10 mouse cellular contexts compared by ENCODE assay signal in the genomic region with DNA sequence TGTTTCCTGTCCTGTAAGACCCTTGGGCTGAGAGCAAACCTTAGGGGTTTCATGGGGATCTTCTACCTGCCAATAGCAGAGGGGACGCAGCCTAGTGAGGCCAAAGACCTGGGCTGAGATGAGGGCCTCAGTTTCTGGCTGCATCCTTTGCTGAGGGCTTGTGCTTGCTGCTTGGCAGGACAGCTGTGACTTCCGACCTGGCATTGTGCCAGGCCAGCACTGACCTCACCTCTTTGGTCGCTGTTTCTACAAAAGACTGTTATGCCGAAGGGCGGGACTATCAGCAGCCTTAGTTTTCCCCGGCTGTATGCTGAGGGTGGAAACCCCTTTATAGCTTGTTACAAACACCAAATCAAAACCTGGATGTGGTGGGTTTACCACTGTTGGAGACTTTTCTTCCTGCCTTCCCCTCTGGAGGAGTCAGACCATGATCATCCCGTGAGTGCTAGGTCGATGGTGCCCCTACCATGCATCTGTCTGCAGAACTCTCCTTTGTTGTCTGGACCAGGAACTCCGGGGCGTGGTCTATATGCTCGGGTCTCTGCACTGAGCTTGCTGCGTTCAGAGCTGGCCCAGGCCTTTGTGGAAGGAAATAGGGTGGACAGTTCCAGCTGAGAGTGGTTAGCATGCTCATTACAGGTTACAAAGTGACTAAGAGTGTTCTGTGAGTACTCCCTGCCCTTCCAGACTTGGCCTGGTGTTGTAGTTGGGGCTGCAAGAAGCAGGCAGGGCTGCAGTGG. TPM values are rescaled to one million over a fixed set of nuclear protein-coding genes. Genes with fewer than 3 reads are reported as not detected.
A peak's percentile ranks its signal among the peaks of the same experiment; 100 is the strongest.
DNase-seq lines count a peak whose midpoint lies in the region; ATAC-seq and TF ChIP-seq lines count a peak whose summit lies in the region.
"Had no signal": no experiment of that assay in that cellular context is flagged by ENCODE, and none has a peak within 500 bp of the region (broad histone marks: within the 10 kb centered on the region; RNA-seq: fewer than 3 reads in every experiment).

No protein-coding gene starts in this region.

- WGBS in hindbrain, embryonic 13.5 days, result 69% methylated on average over 12 of the region's 12 CpGs
- 68% methylated on average over 12 of the region's 12 CpGs for WGBS in hindbrain, embryonic 16.5 days
- 81% methylated on average over 12 of the region's 12 CpGs for WGBS in limb, embryonic 11.5 days
- 67% methylated on average over 12 of the region's 12 CpGs for WGBS in forebrain, postnatal 0 days

- peaks cover 13% of the 10 kb centered on the region; the same call in 1 of the 2 replicates for H3K4me1 ChIP-seq in hindbrain, embryonic 13.5 days (replicated peaks)
- H3K4me1 ChIP-seq in hindbrain, embryonic 16.5 days (ENCODE audit: control insufficient read depth, insufficient read depth, low read depth, low read length), result peaks cover 5% of the 10 kb centered on the region; the same call in 1 of the 2 replicates
- H3K4me1 ChIP-seq in limb, embryonic 11.5 days (ENCODE audit: control insufficient read depth, insufficient read depth, low read length), result no peaks in the 10 kb centered on the region
- H3K4me1 ChIP-seq in forebrain, postnatal 0 days (ENCODE audit: insufficient read depth), result no peaks in the 10 kb centered on the region
- H3K4me1 ChIP-seq: neural tube, embryonic 12.5 days had no signal

- peak overlapping the region; percentile 35; the same call in 1 of the 2 replicates for H3K27ac ChIP-seq in hindbrain, embryonic 13.5 days
- no peak overlapping the region for H3K27ac ChIP-seq in hindbrain, embryonic 16.5 days (ENCODE audit: low read depth, low read length)
- H3K27ac ChIP-seq in limb, embryonic 11.5 days (replicated peaks; ENCODE audit: low read depth, low read length), result no peak overlapping the region
- no peak overlapping the region for H3K27ac ChIP-seq in forebrain, postnatal 0 days (ENCODE audit: low read depth, low read length)
- H3K27ac ChIP-seq: neural tube, embryonic 12.5 days had no signal

- intact Hi-C loops in gastrocnemius, postnatal 14 days (cut with DNase I; ENCODE audit: low total_unique reads), result no loop called here

- no peak for ATAC-seq in hindbrain, embryonic 13.5 days (ENCODE audit: low FRiP score)
- ATAC-seq in hindbrain, embryonic 16.5 days, result no peak
- ATAC-seq in limb, embryonic 11.5 days (ENCODE audit: insufficient number of reproducible peaks, low FRiP score, low TSS enrichment, low read depth), result no peak
- ATAC-seq in activated CD4-positive, CD25-positive, alpha-beta regulatory T cell, adult 4 months, result no peak
- no peak for ATAC-seq in forebrain, postnatal 0 days

- no peak overlapping the region for H3K4me2 ChIP-seq in hindbrain, embryonic 13.5 days
- no peak overlapping the region for H3K4me2 ChIP-seq in hindbrain, embryonic 16.5 days (ENCODE audit: low read length)
- H3K4me2 ChIP-seq in limb, embryonic 11.5 days (ENCODE audit: low read depth, severe bottlenecking), result no peak overlapping the region
- H3K4me2 ChIP-seq in forebrain, postnatal 0 days (ENCODE audit: low read depth), result no peak overlapping the region
- H3K4me2 ChIP-seq: neural tube, embryonic 12.5 days had no signal

- 0 out of 2 replicates have a peak, but pooled peaks cover under 1% of the 10 kb centered on the region for H3K9me3 ChIP-seq in hindbrain, embryonic 13.5 days
- no peaks in the 10 kb centered on the region for H3K9me3 ChIP-seq in hindbrain, embryonic 16.5 days (ENCODE audit: control insufficient read depth, low read length)
- no peaks in the 10 kb centered on the region for H3K9me3 ChIP-seq in limb, embryonic 11.5 days (ENCODE audit: control insufficient read depth, low read length)
- no peaks in the 10 kb centered on the region for H3K9me3 ChIP-seq in forebrain, postnatal 0 days (ENCODE audit: low read length)

- H3K36me3 ChIP-seq in hindbrain, embryonic 13.5 days, result peaks cover 14% of the 10 kb centered on the region
- H3K36me3 ChIP-seq in hindbrain, embryonic 16.5 days (ENCODE audit: control insufficient read depth, insufficient read depth, low read length), result 0 out of 2 replicates have a peak, but pooled peaks cover 3% of the 10 kb centered on the region
- peaks cover 33% of the 10 kb centered on the region for H3K36me3 ChIP-seq in limb, embryonic 11.5 days (ENCODE audit: control insufficient read depth, insufficient read depth, low read length)
- peaks cover 10% of the 10 kb centered on the region; the same call in 1 of the 2 replicates for H3K36me3 ChIP-seq in forebrain, postnatal 0 days (ENCODE audit: insufficient read depth)

- H3K9ac ChIP-seq in hindbrain, embryonic 13.5 days, result no peak overlapping the region
- H3K9ac ChIP-seq in hindbrain, embryonic 16.5 days (ENCODE audit: low read depth, low read length), result no peak overlapping the region
- H3K9ac ChIP-seq in limb, embryonic 11.5 days (ENCODE audit: low read length), result peak overlapping the region; percentile 12; the same call in 1 of the 2 replicates
- H3K9ac ChIP-seq in forebrain, postnatal 0 days, result no peak overlapping the region
- H3K9ac ChIP-seq: neural tube, embryonic 12.5 days had no signal

- TF ChIP-seq CTCF in forebrain, postnatal 0 days (IDR thresholded peaks at IDR 0.05; ENCODE audit: low read depth), result no peak

- no peak overlapping the region for H3K4me3 ChIP-seq in hindbrain, embryonic 13.5 days
- no peak overlapping the region for H3K4me3 ChIP-seq in hindbrain, embryonic 16.5 days (ENCODE audit: low read length)
- H3K4me3 ChIP-seq in limb, embryonic 11.5 days (ENCODE audit: low read depth, low read length), result no peak overlapping the region
- H3K4me3 ChIP-seq in forebrain, postnatal 0 days (ENCODE audit: low read depth, low read length), result no peak overlapping the region
- H3K4me3 ChIP-seq: erythroblast, embryonic 14.5 days; neural tube, embryonic 12.5 days had no signal

- DNase-seq in MN1 (ENCODE audit: low spot score), result peak; percentile 87
- peak; percentile 53 for DNase-seq in gastrocnemius, postnatal 14 days
- DNase-seq in limb, embryonic 11.5 days (ENCODE audit: low spot score), result no peak
- no peak for DNase-seq in thymus, adult 18-20 months
- DNase-seq in forebrain, postnatal 0 days, result no peak

- H3K27me3 ChIP-seq in hindbrain, embryonic 13.5 days, result no peaks in the 10 kb centered on the region
- H3K27me3 ChIP-seq in hindbrain, embryonic 16.5 days (replicated peaks; ENCODE audit: control insufficient read depth, insufficient read depth, low read length), result no peaks in the 10 kb centered on the region
- H3K27me3 ChIP-seq in limb, embryonic 11.5 days (ENCODE audit: control insufficient read depth, insufficient read depth, low read length), result no peaks in the 10 kb centered on the region
- no peaks in the 10 kb centered on the region for H3K27me3 ChIP-seq in forebrain, postnatal 0 days (ENCODE audit: insufficient read depth, low read length)
- H3K27me3 ChIP-seq: neural tube, embryonic 12.5 days had no signal

RNA-seq across cellular contexts. Expression of a gene that starts 15.5 kb away (rescaled TPM):
- 60.7 and 65.1 TPM in 2 replicates for polyA plus RNA-seq in hindbrain, embryonic 13.5 days (2015; fragmentation: Nextera tagmentation; extraction: Ambion mirVana)
- 52.0 and 59.4 TPM in 2 replicates for polyA plus RNA-seq in hindbrain, embryonic 16.5 days (2015; fragmentation: Nextera tagmentation; extraction: Ambion mirVana)
- total RNA-seq in gastrocnemius, postnatal 14 days (2021), result 10 to 100 TPM; 12.2 to 15.3 TPM
- polyA plus RNA-seq in limb, embryonic 11.5 days (2014; fragmentation: Nextera tagmentation; extraction: Ambion mirVana), result 273 and 276 TPM in 2 replicates
- polyA plus RNA-seq in activated CD4-positive, CD25-positive, alpha-beta regulatory T cell, adult 4 months (2017; shearing (Covaris generic)), result under 1 TPM; 0.13 to 0.29 TPM
- 38.2 and 60.3 TPM in 2 replicates for total RNA-seq in forebrain, postnatal 0 days (2014; rRNA removed)
- 47.1 and 50.9 TPM in 2 replicates for polyA plus RNA-seq in forebrain, postnatal 0 days (2015; fragmentation: Nextera tagmentation; extraction: Ambion mirVana)
- polyA plus RNA-seq: erythroblast, embryonic 14.5 days had no signal

Comparison
In these comparisons a context has a peak if more than half of its experiments do, and no peak if none do; other contexts are left out.
1. DNase-seq: peak in MN1 (single experiment) and gastrocnemius, postnatal 14 days (single experiment); none in limb, embryonic 11.5 days (single experiment), thymus, adult 18-20 months (0 of 2) and forebrain, postnatal 0 days (single experiment).
2. RNA of a gene that starts 15.5 kb away (polyA plus RNA-seq): 273 to 276 TPM in limb, embryonic 11.5 days, 60.7 to 65.1 TPM in hindbrain, embryonic 13.5 days, 52.0 to 59.4 TPM in hindbrain, embryonic 16.5 days and 47.1 to 50.9 TPM in forebrain, postnatal 0 days; 0.13 to 0.29 TPM in activated CD4-positive, CD25-positive, alpha-beta regulatory T cell, adult 4 months; every median in the first group is over 10 times any median in the second.